Mouse (Mus musculus) T-helper 1 cell (primary cell): Measurements from ENCODE around the gene Col19a1.

Source experiments
- in situ Hi-C: fragments of 300-600 bp; cut with MboI, MseI; formaldehyde crosslinking; loops from one replicate; pipeline ENCODE4 v1.15.1; 2025; ENCODE audit warnings: high pct_unique_total_duplicates

Col19a1 gene

GRCm38 (mm10) chr1:24230428-24230827, 356.8 kb downstream of the Col19a1 start:
- in situ Hi-C loops = no loop called here

GRCm38 (mm10) chr1:24229552-24229951, 357.7 kb downstream of the Col19a1 start:
- in situ Hi-C loops = no loop called here

- in situ Hi-C loops = no loop called here
Observed at GRCm38 (mm10) chr1:24226941-24227711, 360.1 kb downstream of the Col19a1 start.

GRCm38 (mm10) chr1:24225825-24226526, 361.3 kb downstream of the Col19a1 start:
- in situ Hi-C loops = no loop called here

- in situ Hi-C loops = no loop called here
Observed at GRCm38 (mm10) chr1:24222981-24223612, 364.2 kb downstream of the Col19a1 start.

- in situ Hi-C loops = no loop called here
Observed at GRCm38 (mm10) chr1:24222231-24222630, 365.0 kb downstream of the Col19a1 start.

GRCm38 (mm10) chr1:24219041-24219440, 368.2 kb downstream of the Col19a1 start:
- in situ Hi-C loops = no loop called here
